Mouse (Mus musculus) erythroblast, embryonic 14.5 days (primary cell): ENCODE measurements around the gene Poldip3. TPM values are rescaled to one million over a fixed set of nuclear protein-coding genes. Genes with fewer than 3 reads are reported as not detected.
A peak's percentile ranks its signal among the peaks of the same experiment; 100 is the strongest.

Source experiments
- H3K27me3 ChIP-seq: 2 replicates; pipeline ENCODE4 v1.6.1; 2012; ENCODE audit warnings: inconsistent platforms; ENCODE audit not compliant: control insufficient read depth
- H3K36me3 ChIP-seq: 2 replicates; pipeline ENCODE4 v1.6.1; 2012; ENCODE audit warnings: mild to moderate bottlenecking, inconsistent platforms; ENCODE audit not compliant: control insufficient read depth
- H3K4me1 ChIP-seq: 2 replicates; pipeline ENCODE4 v1.6.1; 2012; ENCODE audit warnings: inconsistent platforms; ENCODE audit not compliant: control insufficient read depth
- H3K4me3 ChIP-seq: replicated peaks from 2 replicates; pipeline ENCODE3; 2012; ENCODE audit warnings: moderate library complexity, mild to moderate bottlenecking, inconsistent platforms
- H3K9me3 ChIP-seq: 2 replicates; pipeline ENCODE4 v1.6.1; 2012; ENCODE audit warnings: low read length, inconsistent platforms, mixed read lengths; ENCODE audit not compliant: control insufficient read depth
- GATA1 ChIP-seq: IDR thresholded peaks from 2 replicates; pipeline ENCODE4 v1.6.1; 2012; ENCODE audit warnings: low read length, inconsistent platforms, mixed read lengths
- TAL1 ChIP-seq: IDR thresholded peaks from 3 replicates; pipeline ENCODE4 v1.6.1; 2012; ENCODE audit warnings: low read length, inconsistent platforms, mixed read lengths
- polyA plus RNA-seq: library from polyadenylated mRNA; stranded (reverse); fragments of >175 nt; gene quantifications from 2 replicates; pipeline ENCODE4 v1.2.3, GENCODE M21; 2012

Poldip3 gene
- polyA plus RNA-seq, 1 experiment, result 8.4 TPM

DNA sequence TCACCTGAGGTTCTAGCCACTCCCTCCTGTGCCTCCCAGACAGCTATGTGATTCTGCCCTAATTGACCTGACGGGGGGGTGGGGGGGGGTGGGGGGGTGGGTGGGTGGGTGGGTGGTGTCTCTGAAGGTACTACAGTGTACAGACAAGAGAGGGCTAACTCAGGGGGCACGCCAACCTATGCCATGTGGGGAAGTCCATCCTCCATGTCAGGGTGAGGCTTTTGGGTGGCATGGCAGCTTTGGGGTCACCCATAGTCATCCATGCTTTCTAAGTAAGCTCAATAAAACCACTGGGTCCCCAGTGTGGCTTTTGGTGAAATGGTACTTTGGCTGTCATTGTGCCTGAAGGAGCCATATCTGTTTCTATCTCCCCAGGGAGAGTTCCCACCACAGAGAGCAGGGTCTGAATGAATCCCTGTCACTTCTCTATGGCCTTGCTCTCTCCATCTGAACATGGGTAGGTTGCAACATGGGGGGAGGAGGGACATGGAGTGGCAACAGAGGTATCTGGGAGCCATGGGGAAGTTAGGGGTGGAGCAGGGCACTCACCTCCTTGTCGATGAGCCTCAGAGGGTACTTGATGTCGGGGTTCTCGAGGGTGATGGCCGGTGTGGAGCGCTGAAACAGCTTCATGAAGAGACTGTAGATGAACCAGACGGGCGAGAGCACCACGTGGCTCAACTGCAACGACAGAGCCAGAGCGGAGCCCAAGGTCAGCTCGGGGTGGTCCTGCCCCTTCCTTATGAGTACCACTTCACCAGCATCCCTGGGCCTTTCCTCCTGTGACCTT is 16.5 kb upstream of the Poldip3 start:
- H3K4me3 ChIP-seq, result peak overlapping the region; percentile 83

DNA sequence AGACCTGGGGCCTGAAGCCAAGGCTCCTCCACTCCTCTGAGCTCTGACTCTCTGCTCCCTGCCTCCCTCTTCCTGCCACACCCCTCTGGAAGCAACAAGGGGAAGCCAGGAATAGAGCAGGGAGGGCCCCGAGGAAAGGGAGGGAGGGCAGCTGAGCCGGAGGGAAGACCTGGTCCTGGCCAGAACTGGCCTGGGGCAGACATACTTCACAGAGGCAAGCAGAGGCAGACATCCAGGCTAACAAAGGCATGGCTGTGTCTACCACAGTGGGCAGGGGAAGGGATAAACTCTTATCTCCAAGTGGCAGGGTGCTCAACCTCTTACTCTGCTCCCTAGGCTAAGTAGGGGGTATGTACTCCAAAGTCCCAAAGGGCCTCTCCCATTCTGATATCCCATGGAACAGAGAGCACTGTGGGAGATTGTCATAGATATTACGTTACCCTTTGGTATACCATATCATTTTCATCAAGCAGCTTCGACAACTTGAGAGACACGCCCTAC is 15.8 kb upstream of the Poldip3 start:
- Histone ChIP-seq H3K4me1 (peaks cover 89% of the 10 kb centered on the region), H3K36me3 (peaks cover 95% of the 10 kb centered on the region)

More for the DNA sequence above, 16.5 kb upstream of the Poldip3 start:
- TF ChIP-seq GATA1 (no peak), TAL1 (no peak)
- H3K4me1 ChIP-seq, result peaks cover 89% of the 10 kb centered on the region
- H3K9me3 ChIP-seq, result no peaks in the 10 kb centered on the region
- H3K27me3 ChIP-seq, result no peaks in the 10 kb centered on the region
- peaks cover 92% of the 10 kb centered on the region for H3K36me3 ChIP-seq

DNA sequence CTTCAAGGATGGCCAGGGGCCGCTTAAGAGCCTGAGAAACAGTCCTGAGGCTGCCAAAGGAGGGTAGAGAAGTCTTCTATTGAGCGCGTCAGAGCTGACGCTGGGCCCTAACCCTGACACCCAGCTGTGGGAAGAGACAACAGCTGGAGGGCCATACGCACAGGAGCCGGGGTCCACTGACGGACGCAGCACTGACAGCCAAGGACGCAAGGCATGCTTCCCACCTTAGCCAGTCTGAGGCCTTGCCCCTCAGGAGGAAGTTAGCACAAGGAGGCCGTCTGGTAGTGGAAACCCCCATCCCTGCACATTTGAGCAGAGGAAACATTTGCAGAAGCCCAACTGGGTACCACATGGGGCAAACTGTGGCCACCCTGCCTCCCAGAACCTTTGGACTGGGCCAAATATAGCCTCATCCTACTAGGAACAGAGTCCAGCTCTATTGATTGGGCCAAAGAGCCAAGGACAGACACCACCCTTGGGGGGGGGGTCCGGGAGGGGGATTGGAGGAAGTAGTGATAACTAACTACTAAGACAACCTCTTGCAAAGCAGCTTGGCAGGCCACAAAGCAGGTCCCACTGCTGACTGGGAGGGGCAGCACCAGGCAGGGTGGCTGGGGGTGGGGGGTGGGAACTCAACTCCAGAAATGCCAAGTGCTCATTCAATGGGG is 13.8 kb upstream of the Poldip3 start:
- peaks cover 86% of the 10 kb centered on the region for H3K4me1 ChIP-seq
- H3K9me3 ChIP-seq, result no peaks in the 10 kb centered on the region
- H3K27me3 ChIP-seq, result no peaks in the 10 kb centered on the region; the same call in 1 of the 2 replicates
- no peak overlapping the region for H3K4me3 ChIP-seq
- no peak for TF ChIP-seq TAL1
- no peak for TF ChIP-seq GATA1
- peaks cover 95% of the 10 kb centered on the region for H3K36me3 ChIP-seq

More for the DNA sequence above, 15.8 kb upstream of the Poldip3 start:
- TF ChIP-seq GATA1 (peak; percentile 42; the same call in 1 of the 2 replicates), TAL1 (peak; percentile 61)
- Histone ChIP-seq H3K9me3 (no peaks in the 10 kb centered on the region), H3K27me3 (no peaks in the 10 kb centered on the region), H3K4me3 (peak overlapping the region; percentile 48)

DNA sequence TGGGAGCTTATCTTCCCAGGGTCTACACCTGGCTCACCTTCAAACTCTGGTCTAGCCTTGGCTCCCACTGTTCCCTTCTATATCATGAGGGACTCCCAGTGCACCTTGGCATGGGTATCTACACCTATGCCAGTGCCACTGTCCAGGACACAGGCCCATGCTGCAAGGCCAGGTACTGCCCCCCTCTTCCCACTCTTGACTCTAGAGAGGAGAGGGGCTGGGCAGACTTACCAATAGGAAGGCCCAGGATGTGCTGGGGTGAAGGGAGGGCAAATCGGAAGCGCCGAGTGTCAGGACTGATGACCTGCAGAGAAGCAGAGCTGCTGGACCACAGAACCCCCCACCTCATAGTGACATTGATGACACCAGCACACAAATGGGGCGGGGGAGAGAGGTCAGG is 12.8 kb upstream of the Poldip3 start:
- no peaks in the 10 kb centered on the region for H3K9me3 ChIP-seq
- no peaks in the 10 kb centered on the region; the same call in 1 of the 2 replicates for H3K27me3 ChIP-seq
- no peak overlapping the region for H3K4me3 ChIP-seq
- peaks cover 82% of the 10 kb centered on the region for H3K4me1 ChIP-seq
- TF ChIP-seq GATA1, result no peak
- TF ChIP-seq TAL1, result no peak
- peaks cover 95% of the 10 kb centered on the region for H3K36me3 ChIP-seq

DNA sequence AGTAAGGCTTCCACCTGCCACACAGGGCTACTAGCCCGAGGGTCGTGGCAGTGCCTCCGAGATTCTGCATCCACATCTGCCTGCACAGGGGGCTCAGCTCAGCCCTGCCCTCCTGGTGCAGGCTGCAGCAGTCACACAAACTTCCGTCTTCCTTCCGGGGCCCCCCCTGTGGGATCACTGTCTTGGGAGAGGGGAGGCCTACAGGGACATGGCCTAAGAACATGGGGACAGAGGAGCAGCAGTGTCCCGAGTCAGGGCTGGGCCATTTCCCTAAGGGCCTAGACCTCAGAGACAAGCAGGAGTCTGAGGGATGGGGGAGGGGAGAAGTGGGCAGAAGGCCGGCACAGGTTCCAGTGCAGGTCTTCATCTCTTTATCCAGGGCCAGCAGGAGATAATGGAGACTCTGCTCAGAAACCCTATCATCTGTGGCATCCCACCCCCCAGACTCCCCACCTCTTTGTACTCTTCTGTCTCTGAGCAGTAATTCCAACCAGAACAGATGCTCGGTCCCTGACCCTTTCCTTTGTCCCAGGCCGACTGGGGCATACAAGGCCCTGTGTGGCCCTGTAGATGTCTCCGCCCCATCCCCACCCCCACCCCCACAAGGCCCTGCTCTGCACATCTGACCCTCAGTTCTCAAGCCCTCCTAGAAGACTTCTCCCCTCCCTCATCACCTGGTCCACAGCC is 12.0 kb upstream of the Poldip3 start:
- no peaks in the 10 kb centered on the region; the same call in 1 of the 2 replicates for H3K27me3 ChIP-seq
- TF ChIP-seq TAL1 (no peak), GATA1 (no peak)
- H3K9me3 ChIP-seq, result no peaks in the 10 kb centered on the region
- H3K4me1 ChIP-seq, result peaks cover 76% of the 10 kb centered on the region
- no peak overlapping the region for H3K4me3 ChIP-seq
- peaks cover 95% of the 10 kb centered on the region for H3K36me3 ChIP-seq

DNA sequence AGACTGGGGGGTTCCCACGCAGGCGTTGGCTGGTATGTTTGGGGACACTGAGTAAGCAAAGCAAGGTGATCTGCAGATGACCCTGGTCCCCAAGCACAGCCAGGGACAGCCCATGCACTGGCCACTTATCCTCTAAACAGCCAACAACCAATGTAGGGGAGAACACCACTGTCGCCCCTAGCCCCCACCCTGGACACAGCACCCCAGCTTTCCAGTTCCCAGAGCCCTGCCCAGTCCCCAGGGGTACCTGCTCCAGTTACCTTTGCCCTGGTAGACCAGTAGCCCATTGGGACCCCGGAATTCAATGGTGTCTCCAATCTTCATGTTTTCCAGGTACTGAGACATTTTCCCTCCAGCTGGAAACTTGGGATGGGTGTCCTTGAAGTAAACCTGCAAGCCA is 11.4 kb upstream of the Poldip3 start:
- H3K9me3 ChIP-seq, result no peaks in the 10 kb centered on the region
- H3K36me3 ChIP-seq, result peaks cover 95% of the 10 kb centered on the region
- TF ChIP-seq TAL1 (no peak), GATA1 (no peak)
- H3K4me1 ChIP-seq, result peaks cover 72% of the 10 kb centered on the region
- no peak overlapping the region for H3K4me3 ChIP-seq
- no peaks in the 10 kb centered on the region; the same call in 1 of the 2 replicates for H3K27me3 ChIP-seq

DNA sequence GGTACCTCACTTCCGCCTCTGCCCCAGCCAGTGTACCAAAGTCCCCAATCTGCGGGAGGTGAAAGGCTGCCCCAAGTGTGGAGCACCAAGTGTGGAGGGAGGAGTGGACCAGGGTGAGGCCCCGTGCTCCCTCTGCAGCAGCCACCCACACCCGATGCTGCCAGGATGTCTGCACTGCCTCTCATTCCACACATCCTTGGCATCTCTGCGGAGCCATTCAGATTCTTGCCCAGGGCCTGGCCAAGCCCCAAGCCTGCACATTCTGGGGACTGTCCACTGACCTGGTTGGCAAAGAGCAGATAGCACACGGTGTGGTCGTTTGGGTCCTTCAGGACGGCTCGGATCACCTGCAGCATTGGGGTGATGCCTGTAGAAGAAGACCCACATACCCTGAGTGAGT is 10.6 kb upstream of the Poldip3 start:
- Histone ChIP-seq H3K36me3 (peaks cover 95% of the 10 kb centered on the region), H3K9me3 (no peaks in the 10 kb centered on the region), H3K4me3 (no peak overlapping the region), H3K27me3 (no peaks in the 10 kb centered on the region; the same call in 1 of the 2 replicates), H3K4me1 (peaks cover 66% of the 10 kb centered on the region)
- TF ChIP-seq TAL1 (no peak), GATA1 (no peak)

DNA sequence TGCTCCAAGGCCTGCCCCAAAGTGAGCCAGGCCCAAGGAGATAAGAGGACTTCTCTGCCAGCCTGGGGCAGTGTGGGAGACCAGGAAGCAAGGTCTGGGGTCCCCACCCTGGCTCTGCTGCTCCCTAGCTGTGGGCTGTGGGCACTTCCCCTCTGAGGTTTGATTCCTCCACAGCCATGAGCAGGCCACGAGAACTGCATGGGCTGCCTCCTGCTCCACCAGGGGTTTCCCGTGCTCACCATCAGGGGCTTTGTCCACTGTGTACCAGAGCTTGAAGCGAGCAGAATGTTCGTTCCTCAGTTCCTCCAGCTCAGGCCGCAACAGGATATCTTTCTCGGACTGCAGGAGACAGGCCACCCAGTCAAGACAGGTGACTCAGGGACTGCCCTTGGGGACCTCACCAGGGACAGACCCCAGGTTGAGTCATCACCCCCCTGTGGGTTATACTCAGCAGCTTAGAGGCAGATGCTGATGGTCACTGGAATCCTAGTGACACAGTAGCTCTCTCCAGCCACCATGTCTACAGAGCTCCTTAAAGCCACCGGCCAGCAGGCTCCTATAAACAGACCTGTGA is 9.5 kb upstream of the Poldip3 start:
- H3K9me3 ChIP-seq, result no peaks in the 10 kb centered on the region
- H3K4me1 ChIP-seq, result peaks cover 63% of the 10 kb centered on the region
- no peak overlapping the region for H3K4me3 ChIP-seq
- H3K27me3 ChIP-seq, result no peaks in the 10 kb centered on the region; the same call in 1 of the 2 replicates
- TF ChIP-seq GATA1 (no peak), TAL1 (no peak)
- peaks cover 99% of the 10 kb centered on the region for H3K36me3 ChIP-seq

DNA sequence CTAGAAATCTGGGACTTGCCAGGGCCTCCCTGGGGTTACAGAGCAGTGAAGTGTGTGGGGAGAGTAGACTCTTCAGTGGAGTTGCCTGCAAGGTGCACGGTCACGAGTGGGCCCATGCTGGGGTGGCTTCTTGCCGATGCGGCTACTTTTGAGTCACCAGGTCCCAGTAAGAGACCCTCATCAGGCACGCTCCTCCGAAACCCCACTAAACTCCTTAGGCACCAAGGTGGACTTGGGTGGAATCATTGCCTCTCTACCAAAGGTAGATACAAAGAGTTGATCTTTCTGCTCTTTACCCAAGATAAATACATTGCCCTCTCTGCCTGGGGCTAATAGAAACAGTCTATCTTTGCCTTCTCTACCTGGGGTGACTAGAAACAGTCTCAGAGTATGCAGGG is 8.5 kb upstream of the Poldip3 start:
- peaks cover 61% of the 10 kb centered on the region for H3K4me1 ChIP-seq

More for the DNA sequence above, 8.5 kb upstream of the Poldip3 start:
- H3K9me3 ChIP-seq, result no peaks in the 10 kb centered on the region
- H3K36me3 ChIP-seq, result peaks cover 99% of the 10 kb centered on the region
- H3K27me3 ChIP-seq, result no peaks in the 10 kb centered on the region; the same call in 1 of the 2 replicates
- H3K4me3 ChIP-seq, result no peak overlapping the region
- TF ChIP-seq TAL1 (no peak), GATA1 (no peak)
